21 mouse cellular contexts compared by ENCODE assay signal in genomic region chr2:76269494-76269893, GRCm38 (mm10).
DNase-seq lines count a peak whose midpoint lies in the region; ATAC-seq and TF ChIP-seq lines count a peak whose summit lies in the region.
"Had no signal": no experiment of that assay in that cellular context is flagged by ENCODE, and none has a peak within 500 bp of the region (broad histone marks: within the 10 kb centered on the region; RNA-seq: fewer than 3 reads in every experiment).

No protein-coding gene starts in this region.

- H3K4me1 ChIP-seq in liver, embryonic 12.5 days, result peaks cover 7% of the 10 kb centered on the region; the same call in 1 of the 2 replicates
- H3K4me1 ChIP-seq in liver, postnatal 0 days (ENCODE audit: insufficient read depth), result no peaks in the 10 kb centered on the region
- H3K4me1 ChIP-seq in liver, embryonic 14.5 days (replicated peaks; ENCODE audit: control insufficient read depth in 2 of 2, insufficient read depth in 2 of 2, low read length in 1 of 2), result peaks cover 0 to 7% of the 10 kb centered on the region in 2 experiments; a peak in 2 of 4 replicates
- H3K4me1 ChIP-seq: forebrain, embryonic 10.5 days; forebrain, embryonic 12.5 days had no signal

- ATAC-seq in liver, embryonic 12.5 days, result peak; percentile 70
- no peak for ATAC-seq in liver, postnatal 0 days
- ATAC-seq in liver, embryonic 14.5 days (ENCODE audit: insufficient read depth), result peak; percentile 68; the same call in 1 of the 2 replicates
- ATAC-seq: forebrain, embryonic 14.5 days; forebrain, embryonic 16.5 days had no signal

- TF ChIP-seq CTCF in liver, postnatal 0 days (IDR thresholded peaks at IDR 0.05; ENCODE audit: low read depth), result no peak
- no peak for TF ChIP-seq CTCF in liver, embryonic 14.5 days (IDR thresholded peaks at IDR 0.05; ENCODE audit: low read depth)

- no peaks in the 10 kb centered on the region for H3K9me3 ChIP-seq in liver, embryonic 12.5 days (replicated peaks)
- H3K9me3 ChIP-seq in liver, postnatal 0 days (ENCODE audit: low read length), result no peaks in the 10 kb centered on the region
- H3K9me3 ChIP-seq in liver, embryonic 14.5 days (ENCODE audit: control insufficient read depth, low read length), result no peaks in the 10 kb centered on the region
- H3K9me3 ChIP-seq: embryonic facial prominence, embryonic 13.5 days; embryonic facial prominence, embryonic 15.5 days; forebrain, embryonic 10.5 days; forebrain, embryonic 12.5 days had no signal

- WGBS in liver, embryonic 12.5 days (ENCODE audit: insufficient replicate concordance), result 44% methylated on average over 1 of the region's 1 CpGs
- WGBS in liver, postnatal 0 days (ENCODE audit: insufficient replicate concordance), result 62% methylated on average over 1 of the region's 1 CpGs
- 39% methylated on average over 1 of the region's 1 CpGs for WGBS in liver, embryonic 14.5 days (ENCODE audit: insufficient replicate concordance)

- no peaks in the 10 kb centered on the region for H3K36me3 ChIP-seq in liver, embryonic 12.5 days
- H3K36me3 ChIP-seq in liver, postnatal 0 days (replicated peaks; ENCODE audit: insufficient read depth, low read length), result no peaks in the 10 kb centered on the region
- no peaks in the 10 kb centered on the region for H3K36me3 ChIP-seq in liver, embryonic 14.5 days (replicated peaks; ENCODE audit: control insufficient read depth, insufficient read depth, low read depth)
- H3K36me3 ChIP-seq: embryonic facial prominence, embryonic 13.5 days; embryonic facial prominence, embryonic 15.5 days; forebrain, embryonic 10.5 days; forebrain, embryonic 12.5 days had no signal

- no peak for DNase-seq in liver, postnatal 0 days
- DNase-seq in liver, embryonic 14.5 days (ENCODE audit: low read depth in 3 of 3, low spot score in 3 of 3), result peak in 1 of 3 experiments; percentile 1
- DNase-seq in embryo, embryonic 10 days (ENCODE audit: low spot score), result no peak
- DNase-seq in kidney, postnatal 14 days, result no peak
- DNase-seq: adrenal gland, adult 2 months; adrenal gland, postnatal 10 days; adrenal gland, postnatal 25 days; cerebellum, adult 11-12 months; cerebellum, adult 2 months; cerebellum, adult 9-10 months; cerebellum, postnatal 10 days; cerebellum, postnatal 25 days; embryo, embryonic 11 days had no signal

- no peak overlapping the region for H3K9ac ChIP-seq in liver, embryonic 12.5 days
- H3K9ac ChIP-seq in liver, postnatal 0 days (replicated peaks), result no peak overlapping the region
- H3K9ac ChIP-seq in liver, embryonic 14.5 days (replicated peaks), result no peak overlapping the region
- H3K9ac ChIP-seq: embryonic facial prominence, embryonic 13.5 days; embryonic facial prominence, embryonic 15.5 days; forebrain, embryonic 12.5 days had no signal

- TF ChIP-seq EP300 in liver, postnatal 0 days (IDR thresholded peaks at IDR 0.05; ENCODE audit: low read depth), result no peak
- TF ChIP-seq EP300 in liver, embryonic 14.5 days (IDR thresholded peaks at IDR 0.05; ENCODE audit: low read depth), result peak; percentile 65

- H3K27me3 ChIP-seq in liver, embryonic 12.5 days (replicated peaks), result 0 out of 2 replicates have a peak, but pooled peaks cover 4% of the 10 kb centered on the region
- no peaks in the 10 kb centered on the region for H3K27me3 ChIP-seq in liver, postnatal 0 days (ENCODE audit: insufficient read depth, low read length)
- no peaks in the 10 kb centered on the region for H3K27me3 ChIP-seq in liver, embryonic 14.5 days (ENCODE audit: control insufficient read depth, insufficient read depth, low read length)
- H3K27me3 ChIP-seq: embryonic facial prominence, embryonic 13.5 days; embryonic facial prominence, embryonic 15.5 days; forebrain, embryonic 12.5 days had no signal

- no peak overlapping the region for H3K27ac ChIP-seq in liver, embryonic 12.5 days
- H3K27ac ChIP-seq in liver, postnatal 0 days (ENCODE audit: low read depth), result no peak overlapping the region
- no peak overlapping the region for H3K27ac ChIP-seq in liver, embryonic 14.5 days
- H3K27ac ChIP-seq: embryonic facial prominence, embryonic 13.5 days; embryonic facial prominence, embryonic 15.5 days; forebrain, embryonic 10.5 days; forebrain, embryonic 12.5 days had no signal

- H3K4me3 ChIP-seq in liver, embryonic 12.5 days, result no peak overlapping the region
- no peak overlapping the region for H3K4me3 ChIP-seq in liver, postnatal 0 days (ENCODE audit: low read depth, low read length)
- no peak overlapping the region for H3K4me3 ChIP-seq in liver, embryonic 14.5 days (ENCODE audit: insufficient read depth in 1 of 2, low read depth in 2 of 2, low read length in 2 of 2)
- H3K4me3 ChIP-seq: embryonic facial prominence, embryonic 13.5 days; embryonic facial prominence, embryonic 15.5 days; erythroblast, embryonic 14.5 days; forebrain, embryonic 10.5 days; forebrain, embryonic 12.5 days had no signal

- H3K4me2 ChIP-seq in liver, embryonic 12.5 days, result no peak overlapping the region
- no peak overlapping the region for H3K4me2 ChIP-seq in liver, postnatal 0 days (ENCODE audit: low read depth, low read length)
- no peak overlapping the region for H3K4me2 ChIP-seq in liver, embryonic 14.5 days (ENCODE audit: low read depth)
- H3K4me2 ChIP-seq: embryonic facial prominence, embryonic 13.5 days; embryonic facial prominence, embryonic 15.5 days; forebrain, embryonic 12.5 days had no signal
